Mouse (Mus musculus) B cell, adult 62 days (primary cell): ENCODE measurements around the gene Itih5. TPM values are rescaled to one million over a fixed set of nuclear protein-coding genes. Genes with fewer than 3 reads are reported as not detected.

ENCODE experiments used
- total RNA-seq: library from RNA; stranded (reverse); gene quantifications from 4 replicates; pipeline ENCODE4 v1.2.4, GENCODE M21; 2023

The Itih5 gene
- 2.3 to 3.0 TPM (median 2.8 TPM) in 4 replicates for total RNA-seq

GRCm38 (mm10) chr2:10153201-10154075, at the start of gene Itih5:
Gene Itih5 (plus strand): TSS chr2:10153571.

GRCm38 (mm10) chr2:10131296-10131695, 22.1 kb upstream of the Itih5 start, which contains the start of gene Itih2:
Gene Itih2 (minus strand): TSS chr2:10131396.

Other genes starting within 250 kb of the Itih5 start
- 22.1 to 26.4 TPM (median 23.7 TPM) in 4 replicates for gene Taf3, start 105.0 kb upstream of the Itih5 start, total RNA-seq
- gene Atp5c1, start 73.1 kb upstream of the Itih5 start, total RNA-seq, result 112 to 124 TPM (median 121 TPM) in 4 replicates
- gene Kin, start 73.0 kb upstream of the Itih5 start, total RNA-seq, result 18.7 to 21.0 TPM (median 20.7 TPM) in 4 replicates
- not detected in 4 replicates for gene Itih2, start 22.2 kb upstream of the Itih5 start, total RNA-seq
- gene Sfmbt2, start 216.9 kb downstream of the Itih5 start, total RNA-seq, result 0.33 to 0.86 TPM (median 0.70 TPM) in 4 replicates